In the genomic region with DNA sequence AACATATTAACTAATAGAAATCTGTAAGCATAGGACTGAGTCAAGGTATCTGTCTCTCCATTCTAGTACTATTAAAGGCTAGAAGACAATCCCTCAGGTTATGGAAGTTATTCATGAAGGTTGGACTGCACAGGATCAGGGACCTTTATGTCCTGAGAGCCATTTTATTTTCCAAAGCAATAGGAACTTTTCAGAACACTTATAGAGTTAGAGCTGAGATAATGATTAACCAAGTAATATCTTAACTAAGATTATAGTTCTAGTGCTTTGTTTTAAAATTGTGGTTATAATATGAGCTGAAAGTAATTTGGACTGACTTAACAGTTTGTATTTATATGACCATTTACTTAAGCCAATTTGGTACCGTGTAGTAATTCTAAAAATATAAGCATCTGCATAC, we compare ENCODE assay signal across 33 mouse cellular contexts.
"Had no signal": no experiment of that assay in that cellular context is flagged by ENCODE, and none has a peak within 500 bp of the region (broad histone marks: within the 10 kb centered on the region; RNA-seq: fewer than 3 reads in every experiment).

No protein-coding gene starts in this region.

- H3K4me3 ChIP-seq: heart, embryonic 10.5 days; heart, embryonic 12.5 days; heart, embryonic 13.5 days; heart, embryonic 15.5 days; hindbrain, embryonic 10.5 days; hindbrain, embryonic 12.5 days; hindbrain, embryonic 13.5 days; hindbrain, embryonic 15.5 days; kidney, embryonic 15.5 days; layer of hippocampus, adult 2 months; left cerebral cortex, adult 2 months had no signal

- H3K4me1 ChIP-seq: heart, embryonic 10.5 days; heart, embryonic 12.5 days; heart, embryonic 13.5 days; heart, embryonic 15.5 days; hindbrain, embryonic 10.5 days; hindbrain, embryonic 15.5 days; kidney, embryonic 15.5 days had no signal

- H3K4me2 ChIP-seq: heart, embryonic 11.5 days; heart, embryonic 12.5 days; heart, embryonic 13.5 days; heart, embryonic 15.5 days; hindbrain, embryonic 12.5 days; hindbrain, embryonic 13.5 days; hindbrain, embryonic 14.5 days; hindbrain, embryonic 15.5 days; kidney, embryonic 15.5 days had no signal

- H3K9ac ChIP-seq: heart, embryonic 12.5 days; heart, embryonic 13.5 days; heart, embryonic 15.5 days; hindbrain, embryonic 12.5 days; hindbrain, embryonic 13.5 days; hindbrain, embryonic 14.5 days; hindbrain, embryonic 15.5 days; kidney, embryonic 15.5 days had no signal

- H3K27me3 ChIP-seq: heart, embryonic 12.5 days; heart, embryonic 13.5 days; heart, embryonic 15.5 days; hindbrain, embryonic 12.5 days; hindbrain, embryonic 13.5 days; hindbrain, embryonic 15.5 days; kidney, embryonic 15.5 days had no signal

- DNase-seq: heart, postnatal 10 days; heart, postnatal 14 days; heart, postnatal 36 days; heart, postnatal 4 days; kidney, adult 11 months; kidney, adult 18-20 months; kidney, adult 2 months; kidney, adult 8-10 months; kidney, adult 9 months; kidney, postnatal 10 days; kidney, postnatal 14 days; kidney, postnatal 25 days; kidney, postnatal 36 days; kidney, postnatal 4 days; layer of hippocampus, adult 9-11 months; layer of hippocampus, postnatal 36 days had no signal

- H3K36me3 ChIP-seq: heart, embryonic 10.5 days; heart, embryonic 12.5 days; heart, embryonic 13.5 days; heart, embryonic 15.5 days; hindbrain, embryonic 10.5 days; hindbrain, embryonic 12.5 days; hindbrain, embryonic 13.5 days; hindbrain, embryonic 15.5 days; kidney, embryonic 15.5 days had no signal

- H3K27ac ChIP-seq: heart, embryonic 10.5 days; heart, embryonic 13.5 days; heart, embryonic 15.5 days; hindbrain, embryonic 10.5 days; hindbrain, embryonic 12.5 days; hindbrain, embryonic 13.5 days; hindbrain, embryonic 14.5 days; hindbrain, embryonic 15.5 days; hindbrain, postnatal 0 days; kidney, embryonic 15.5 days; kidney, postnatal 0 days; layer of hippocampus, adult 2 months; left cerebral cortex, adult 2 months had no signal

- ATAC-seq: hindbrain, embryonic 16.5 days; hindbrain, postnatal 0 days; inflammation-experienced regulatory T-cells, adult 6 months had no signal

- H3K9me3 ChIP-seq: heart, embryonic 10.5 days; heart, embryonic 12.5 days; heart, embryonic 13.5 days; heart, embryonic 15.5 days; hindbrain, embryonic 10.5 days; hindbrain, embryonic 12.5 days; hindbrain, embryonic 13.5 days; hindbrain, embryonic 15.5 days; kidney, embryonic 15.5 days had no signal
